Mouse (Mus musculus) CH12.LX (cell line): ENCODE results near the gene Mthfs. TPM values are rescaled to one million over a fixed set of nuclear protein-coding genes. Genes with fewer than 3 reads are reported as not detected.

Experiments
- DNase-seq: peaks from one replicate; pipeline ENCODE4 v3.0.0-alpha.2; 2013; ENCODE audit errors: extremely low read depth
- H3K27ac ChIP-seq: 2 replicates; pipeline ENCODE4 v1.5.1; 2012; ENCODE audit warnings: low read depth, mild to moderate bottlenecking, control low read depth, moderate library complexity; ENCODE audit not compliant: insufficient read depth
- H3K27me3 ChIP-seq: replicated peaks from 2 replicates; pipeline ENCODE3; 2012; ENCODE audit warnings: inconsistent platforms
- H3K36me3 ChIP-seq, 2 experiments: replicated peaks in 1 of 2; 2 replicates each; pipeline versions ENCODE3 to v1.6.1; 2012; ENCODE audit warnings: inconsistent platforms in 1 of 2, low read length in 1 of 2, mild to moderate bottlenecking in 1 of 2, mixed read lengths in 1 of 2, moderate library complexity in 1 of 2; ENCODE audit not compliant: control insufficient read depth in 1 of 2, insufficient read depth in 1 of 2
- H3K4me1 ChIP-seq, 2 experiments: 2 replicates each; pipeline ENCODE4 v1.6.1; 2012; ENCODE audit warnings: inconsistent platforms in 1 of 2, moderate library complexity in 1 of 2; ENCODE audit not compliant: insufficient read depth in 2 of 2, control insufficient read depth in 1 of 2
- H3K4me2 ChIP-seq: 2 replicates; pipeline ENCODE4 v1.6.1; 2012; ENCODE audit warnings: low read depth, mild to moderate bottlenecking, control low read depth; ENCODE audit not compliant: poor library complexity, insufficient read depth, severe bottlenecking
- H3K4me3 ChIP-seq, 3 experiments: fragments of 150-350 bp in 1 of 3; sonication (generic) in 1 of 3; replicated peaks in 1 of 3; 2 replicates each; pipeline versions ENCODE3 to v1.5.1; 2011 to 2012; ENCODE audit warnings: low read depth in 2 of 3, low read length in 2 of 3, mild to moderate bottlenecking in 2 of 3, moderate library complexity in 2 of 3, control low read depth in 1 of 3, improper control_type of control experiment in 1 of 3, inconsistent platforms in 1 of 3, mixed read lengths in 1 of 3; ENCODE audit not compliant: poor library complexity in 1 of 3
- H3K79me2 ChIP-seq: replicated peaks from 2 replicates; pipeline ENCODE4 v1.6.1; 2012; ENCODE audit warnings: mild to moderate bottlenecking, moderate library complexity; ENCODE audit not compliant: control insufficient read depth, poor library complexity, insufficient read depth, severe bottlenecking; ENCODE audit errors: extremely low read depth
- H3K9ac ChIP-seq: 2 replicates; pipeline ENCODE4 v1.6.1; 2012; ENCODE audit warnings: low read depth, mild to moderate bottlenecking, control low read depth, moderate library complexity; ENCODE audit not compliant: insufficient read depth
- H3K9me3 ChIP-seq: replicated peaks from 2 replicates; pipeline ENCODE3; 2012; ENCODE audit warnings: low read length, inconsistent platforms, mixed read lengths
- CHD1 ChIP-seq: IDR thresholded peaks from 2 replicates; pipeline ENCODE4 v1.6.1; 2012; ENCODE audit warnings: low read depth, low read length, improper control_type of control experiment, inconsistent platforms
- CHD2 ChIP-seq: IDR thresholded peaks from 2 replicates; pipeline ENCODE4 v1.6.1; 2011; ENCODE audit warnings: low read length, improper control_type of control experiment
- CTCF ChIP-seq, 2 experiments: IDR thresholded peaks in 1 of 2; conservative IDR thresholded peaks in 1 of 2; 2 replicates each; pipeline ENCODE4 v1.5.1; 2011 to 2012; ENCODE audit warnings: low read depth in 2 of 2, low read length in 2 of 2, improper control_type of control experiment in 1 of 2, inconsistent platforms in 1 of 2, mild to moderate bottlenecking in 1 of 2, moderate library complexity in 1 of 2
- ETS1 ChIP-seq: conservative IDR thresholded peaks from 2 replicates; pipeline ENCODE4 v1.6.1; 2012; ENCODE audit warnings: low read depth, mild to moderate bottlenecking, inconsistent platforms, low read length, improper control_type of control experiment, moderate library complexity
- GABPA ChIP-seq: IDR thresholded peaks from 2 replicates; pipeline ENCODE4 v1.6.1; 2012; ENCODE audit warnings: low read depth, low read length, improper control_type of control experiment, inconsistent platforms; ENCODE audit not compliant: insufficient replicate concordance
- HCFC1 ChIP-seq: IDR thresholded peaks from 2 replicates; pipeline ENCODE4 v1.6.1; 2012; ENCODE audit warnings: low read depth, mild to moderate bottlenecking, inconsistent platforms, low read length, improper control_type of control experiment
- JUN ChIP-seq: IDR thresholded peaks from 2 replicates; pipeline ENCODE4 v1.6.1; 2011; ENCODE audit warnings: low read depth, mild to moderate bottlenecking, low read length, improper control_type of control experiment, moderate library complexity; ENCODE audit not compliant: insufficient read depth
- MAFK ChIP-seq: IDR thresholded peaks from 2 replicates; pipeline ENCODE4 v1.6.1; 2011; ENCODE audit warnings: low read length, improper control_type of control experiment; ENCODE audit not compliant: insufficient replicate concordance
- MAX ChIP-seq: IDR thresholded peaks from 2 replicates; pipeline ENCODE4 v1.6.1; 2011; ENCODE audit warnings: low read length, improper control_type of control experiment
- MAZ ChIP-seq: IDR thresholded peaks from 2 replicates; pipeline ENCODE4 v1.6.1; 2012; ENCODE audit warnings: low read depth, mild to moderate bottlenecking, inconsistent platforms, low read length, improper control_type of control experiment, moderate library complexity
- MEF2A ChIP-seq: IDR thresholded peaks from 2 replicates; pipeline ENCODE4 v1.6.1; 2014; ENCODE audit warnings: low read depth, mild to moderate bottlenecking, inconsistent platforms, low read length, improper control_type of control experiment, borderline replicate concordance
- MXI1 ChIP-seq: IDR thresholded peaks from 2 replicates; pipeline ENCODE4 v1.6.1; 2011; ENCODE audit warnings: mild to moderate bottlenecking, low read depth, low read length, improper control_type of control experiment
- MYC ChIP-seq: IDR thresholded peaks from 2 replicates; pipeline ENCODE4 v1.6.1; 2011; ENCODE audit warnings: low read depth, mild to moderate bottlenecking, improper control_type of control experiment, low read length
- NELFE ChIP-seq: IDR thresholded peaks from 2 replicates; pipeline ENCODE4 v1.6.1; 2011; ENCODE audit warnings: low read depth, low read length, improper control_type of control experiment
- PAX5 ChIP-seq: IDR thresholded peaks from 2 replicates; pipeline ENCODE4 v1.6.1; 2012; ENCODE audit warnings: low read length, inconsistent platforms, mixed read lengths
- RAD21 ChIP-seq: IDR thresholded peaks from 2 replicates; pipeline ENCODE4 v1.6.1; 2011; ENCODE audit warnings: low read depth, mild to moderate bottlenecking, low read length, improper control_type of control experiment, moderate library complexity
- RCOR1 ChIP-seq: conservative IDR thresholded peaks from 2 replicates; pipeline ENCODE4 v1.6.1; 2012; ENCODE audit warnings: low read depth, mild to moderate bottlenecking, inconsistent platforms, low read length, improper control_type of control experiment
- TBP ChIP-seq: conservative IDR thresholded peaks from 2 replicates; pipeline ENCODE4 v1.6.1; 2011; ENCODE audit warnings: low read depth, low read length, improper control_type of control experiment
- TCF12 ChIP-seq: IDR thresholded peaks from 2 replicates; pipeline ENCODE4 v1.6.1; 2014; ENCODE audit warnings: low read depth, mild to moderate bottlenecking, inconsistent platforms, low read length, improper control_type of control experiment
- USF2 ChIP-seq: conservative IDR thresholded peaks from 2 replicates; pipeline ENCODE4 v1.6.1; 2011; ENCODE audit warnings: low read depth, low read length, improper control_type of control experiment
- ZC3H11A ChIP-seq: IDR thresholded peaks from 2 replicates; pipeline ENCODE4 v1.6.1; 2012; ENCODE audit warnings: low read depth, mild to moderate bottlenecking, inconsistent platforms, low read length, improper control_type of control experiment
- ZKSCAN1 ChIP-seq: IDR thresholded peaks from 2 replicates; pipeline ENCODE4 v1.6.1; 2012; ENCODE audit warnings: low read depth, inconsistent platforms, low read length, improper control_type of control experiment, borderline replicate concordance
- ZMIZ1 ChIP-seq: IDR thresholded peaks from 2 replicates; pipeline ENCODE4 v1.6.1; 2012; ENCODE audit warnings: low read depth, mild to moderate bottlenecking, inconsistent platforms, low read length, improper control_type of control experiment
- dilution Hi-C: fragments of 300-500 bp; cut with MboI; formaldehyde crosslinking; loops from 2 replicates; pipeline ENCODE4 v1.14.3; 2020; ENCODE audit warnings: low sequenced_read_pairs; ENCODE audit not compliant: extremely low pct_unique_long_range_greater_than_20kb, extremely low pct_ligation_motif_present
- in situ Hi-C: fragments of 300-500 bp; cut with MboI; formaldehyde crosslinking; loops from 3 replicates; pipeline ENCODE4 v1.14.3; 2019; ENCODE audit warnings: low sequenced_read_pairs, low pct_ligation_motif_present, low pct_unique_long_range_greater_than_20kb, mixed read lengths
- polyA plus RNA-seq: library from polyadenylated mRNA; unstranded; fragments of >175 nt; gene quantifications from 2 replicates; pipeline ENCODE4 v1.2.1, GENCODE M21; 2012; ENCODE audit warnings: low read depth; ENCODE audit not compliant: insufficient read length
- total RNA-seq, 2 experiments: library from RNA; depleted of rRNA; stranded (reverse); fragments of 300-350 nt in 1 of 2; fragments of >200 nt in 1 of 2; gene quantifications; 2 replicates each; pipeline ENCODE4 v1.2.3; 2012 to 2014

The Mthfs gene
- total and polyA plus RNA-seq, 3 experiments = 29.9 to 52.0 (median 30.5) TPM

- Histone ChIP-seq H3K4me2 (no peak overlapping the region), H3K9ac (no peak overlapping the region), H3K4me3 (no peak overlapping the region), H3K9me3 (no peaks in the 10 kb centered on the region), H3K4me1 (no peaks in the 10 kb centered on the region), H3K36me3 (no peaks in the 10 kb centered on the region)
- DNase-seq = no peak
- dilution Hi-C loops = no loop called here
- TF ChIP-seq CHD1 (no peak), CTCF (conservative IDR thresholded peaks at IDR 0.05 in 1 of 2, IDR thresholded peaks at IDR 0.05 in 1 of 2; ENCODE audit: low read depth in 2 of 2, low read length in 2 of 2) (no peak), NELFE (no peak), ZKSCAN1 (no peak), TCF12 (no peak), USF2 (no peak), MXI1 (no peak), HCFC1 (no peak), PAX5 (no peak), MAFK (no peak), ETS1 (no peak), ZMIZ1 (no peak), MEF2A (no peak), MYC (no peak)
- TF ChIP-seq, all 38 proteins: peak for 0
- H3K27ac ChIP-seq = no peak overlapping the region
- no peaks in the 10 kb centered on the region for H3K27me3 ChIP-seq
- in situ Hi-C loops = no loop called here
- H3K79me2 ChIP-seq = no peaks in the 10 kb centered on the region
Observed at GRCm38 (mm10) chr9:89288037-89288436, 77.6 kb downstream of the Mthfs start.

GRCm38 (mm10) chr9:89293364-89293763 lies 82.9 kb downstream of the Mthfs start:
- no peak overlapping the region for H3K4me2 ChIP-seq
- DNase-seq = no peak
- H3K79me2 ChIP-seq = no peaks in the 10 kb centered on the region
- no peak overlapping the region for H3K9ac ChIP-seq
- H3K4me1 ChIP-seq = no peaks in the 10 kb centered on the region
- H3K9me3 ChIP-seq = no peaks in the 10 kb centered on the region
- no peak overlapping the region for H3K4me3 ChIP-seq
- no peaks in the 10 kb centered on the region for H3K27me3 ChIP-seq
- H3K27ac ChIP-seq = no peak overlapping the region
- dilution Hi-C loops (no loop called here), in situ Hi-C loops (no loop called here)
- no peaks in the 10 kb centered on the region for H3K36me3 ChIP-seq
- TF ChIP-seq ZC3H11A (no peak), MAZ (no peak), RCOR1 (no peak), JUN (no peak), CHD1 (no peak), RAD21 (no peak), CHD2 (no peak), TBP (no peak), TCF12 (no peak), MAX (no peak), GABPA (no peak), MEF2A (no peak), ETS1 (no peak)
